Mouse (Mus musculus) testis, adult 10 weeks (tissue): ENCODE data around the gene Ttc21a. TPM values are rescaled to one million over a fixed set of nuclear protein-coding genes. Genes with fewer than 3 reads are reported as not detected.

Source experiments
- polyA plus RNA-seq: library from polyadenylated mRNA; stranded (reverse); fragments of 350-450 nt; fragmentation: Illumina TruSeq; extraction: RNeasy Lipid Tissue Mini Kit (QIAGEN cat#74804); gene quantifications from one replicate; pipeline ENCODE4 v1.2.3, GENCODE M21; 2014; ENCODE audit warnings: low read depth, low replicate concordance

Gene Ttc21a
- 17.2 TPM for polyA plus RNA-seq

DNA sequence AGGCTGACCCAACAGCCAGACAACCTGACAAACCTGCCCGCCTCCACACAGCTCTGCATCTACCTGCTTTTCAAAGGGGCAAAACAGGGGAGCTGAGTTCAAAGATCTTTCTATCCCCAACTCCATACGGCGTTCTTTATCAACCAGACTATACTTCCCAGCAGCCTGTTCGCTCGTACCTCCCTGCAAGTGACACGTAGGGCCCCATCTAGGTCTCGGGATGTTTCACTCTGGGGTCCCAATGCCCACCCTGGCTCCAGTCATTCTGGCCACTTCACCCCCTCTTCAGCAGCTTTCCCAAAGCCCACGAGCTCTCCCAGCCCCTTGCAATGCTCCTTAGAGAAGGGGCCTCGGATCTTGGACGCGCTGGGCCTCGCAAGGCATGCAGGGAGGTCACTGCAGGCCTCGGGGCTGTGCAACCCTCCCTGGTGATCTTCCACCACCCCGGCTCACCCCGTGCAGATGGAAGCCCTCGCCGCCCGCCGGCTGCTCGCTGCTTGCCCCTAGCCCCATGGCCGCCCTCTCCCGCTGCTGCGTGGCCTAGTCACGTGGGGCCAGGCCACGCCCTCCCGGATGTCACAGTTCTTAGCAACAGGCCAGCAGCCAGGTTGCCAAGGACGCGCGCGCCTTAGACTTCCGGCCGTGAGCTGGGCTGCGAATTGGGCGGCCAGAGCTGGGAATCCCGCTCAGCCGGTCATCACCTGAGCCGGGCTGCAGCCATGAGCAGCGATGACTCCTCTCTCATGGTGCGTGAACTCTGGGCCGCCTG is at the start of gene Ttc21a, which contains the start of gene Gorasp1:
Gene Ttc21a (plus strand): TSS at position 602 of the 769 bp plus-strand sequence.
Gene Gorasp1 (minus strand): TSS at position 561 of the 769 bp plus-strand sequence.

DNA sequence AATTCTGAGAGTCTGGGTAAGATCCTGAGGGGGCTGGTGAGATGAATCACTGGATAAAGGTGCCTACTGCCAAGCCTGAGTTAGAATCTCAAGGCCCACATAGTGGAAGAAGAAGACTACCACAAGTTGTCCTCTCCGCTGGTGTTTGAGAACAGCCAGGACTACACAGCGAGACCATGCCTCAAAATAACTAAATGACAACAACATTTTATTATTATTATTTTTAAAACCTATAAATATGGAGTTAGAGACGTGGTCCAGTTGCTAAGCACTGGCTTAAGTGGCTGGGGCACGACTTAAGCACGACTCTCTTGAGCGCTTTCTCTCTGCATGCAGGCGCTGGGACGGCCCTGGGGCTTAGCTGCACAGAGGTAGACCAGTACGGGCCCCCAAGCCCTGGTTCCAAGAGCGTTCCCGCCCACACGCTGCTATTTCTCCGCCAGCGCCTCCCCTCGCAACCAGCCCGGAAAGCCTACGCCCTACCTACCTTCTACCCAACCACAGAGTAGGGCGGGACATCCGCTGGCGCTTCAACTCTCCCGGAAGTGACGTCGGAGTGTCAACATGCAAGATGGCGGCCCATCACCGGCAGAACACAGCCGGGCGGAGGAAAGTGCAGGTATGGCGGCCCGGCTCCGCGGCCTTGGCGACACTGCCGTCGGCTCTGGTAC is 42.9 kb upstream of the Ttc21a start, which contains the start of gene Wdr48:
Gene Wdr48 (plus strand): TSS at position 540 of the 671 bp plus-strand sequence.

GRCm38 (mm10) chr9:119984536-119985011 is 47.2 kb downstream of the Ttc21a start, which contains the start of gene Csrnp1:
Gene Csrnp1 (minus strand): TSS chr9:119984658.

Other genes with a start within 250 kb of the Ttc21a start
- gene Scn10a, start 218.3 kb upstream of the Ttc21a start, polyA plus RNA-seq: 0.31 TPM
- 0.28 TPM for gene Scn11a, start 112.2 kb upstream of the Ttc21a start, polyA plus RNA-seq
- gene Wdr48, start 42.7 kb upstream of the Ttc21a start, polyA plus RNA-seq: 467 TPM
- gene Gorasp1, start within 50 bp of the Ttc21a start, polyA plus RNA-seq: 1.2 TPM
- 1.0 TPM for gene Csrnp1, start 47.1 kb downstream of the Ttc21a start, polyA plus RNA-seq
- 0.07 TPM for gene Xirp1, start 86.0 kb downstream of the Ttc21a start, polyA plus RNA-seq
- 2.4 TPM for gene Cx3cr1, start 132.3 kb downstream of the Ttc21a start, polyA plus RNA-seq
- not detected for gene Ccr8, start 154.5 kb downstream of the Ttc21a start, polyA plus RNA-seq
- gene Slc25a38, start 172.8 kb downstream of the Ttc21a start, polyA plus RNA-seq: 2.5 TPM
- gene Rpsa, start 190.1 kb downstream of the Ttc21a start, polyA plus RNA-seq: 55.3 TPM
- 0.31 TPM for gene Mobp, start 212.1 kb downstream of the Ttc21a start, polyA plus RNA-seq